Mouse (Mus musculus) hindbrain, postnatal 0 days (tissue): ENCODE data around the gene Ccdc163. TPM values are rescaled to one million over a fixed set of nuclear protein-coding genes. Genes with fewer than 3 reads are reported as not detected.

Experiments used
- ATAC-seq: fragments of 200-750 bp; cut with Nextera tagmentation; 2 replicates; pipeline ENCODE4 v1.8.0; 2017; ENCODE audit warnings: mild to moderate bottlenecking, moderate TSS enrichment, moderate library complexity
- DNase-seq: peaks from one replicate; pipeline ENCODE4 v3.0.0-alpha.2; 2015; ENCODE audit warnings: low spot score
- H3K27ac ChIP-seq: fragments of 300-500 bp; sonication (generic); 2 replicates; pipeline ENCODE4 v1.5.1; 2014; ENCODE audit warnings: mild to moderate bottlenecking
- H3K27me3 ChIP-seq: fragments of 300-500 bp; sonication (generic); 2 replicates; pipeline ENCODE4 v1.6.1; 2014; ENCODE audit warnings: low read length, mixed read lengths; ENCODE audit not compliant: insufficient read depth
- H3K36me3 ChIP-seq: fragments of 300-500 bp; sonication (generic); 2 replicates; pipeline ENCODE4 v1.6.1; 2014; ENCODE audit warnings: low read length, mixed read lengths; ENCODE audit not compliant: insufficient read depth
- H3K4me1 ChIP-seq: fragments of 300-500 bp; sonication (generic); 2 replicates; pipeline ENCODE4 v1.6.1; 2014; ENCODE audit warnings: antibody characterized with exemption, low read length, mixed read lengths; ENCODE audit not compliant: insufficient read depth
- H3K4me2 ChIP-seq: fragments of 300-500 bp; sonication (generic); 2 replicates; pipeline ENCODE4 v1.6.1; 2014; ENCODE audit warnings: low read depth, mild to moderate bottlenecking, low read length, moderate library complexity, mixed read lengths
- H3K4me3 ChIP-seq: fragments of 300-500 bp; sonication (generic); 2 replicates; pipeline ENCODE4 v1.5.1; 2014; ENCODE audit warnings: low read length
- H3K9ac ChIP-seq: fragments of 300-500 bp; sonication (generic); replicated peaks from 2 replicates; pipeline ENCODE4 v1.6.1; 2014; ENCODE audit warnings: mild to moderate bottlenecking, low read length, moderate library complexity, mixed read lengths
- H3K9me3 ChIP-seq: fragments of 300-500 bp; sonication (generic); 2 replicates; pipeline ENCODE4 v1.6.1; 2016; ENCODE audit warnings: low read length, mixed read lengths
- CTCF ChIP-seq: IDR thresholded peaks from 2 replicates; pipeline ENCODE4 v1.5.1; 2016; ENCODE audit warnings: antibody characterized with exemption, control low read depth, low read depth
- WGBS: fragments of 180-500 bp; shearing (Covaris S2); extraction: QIAGEN DNeasy Blood & Tissue Kit; methylation state at CpG from one replicate; pipeline ENCODE4 v1.1.7; 2014; 5-methylcytosine and 5-hydroxymethylcytosine counted together
- polyA plus RNA-seq: library from polyadenylated mRNA; unstranded; fragments of >200 nt; fragmentation: Nextera tagmentation; extraction: Ambion mirVana; gene quantifications from 2 replicates; pipeline ENCODE4 v1.2.1, GENCODE M21; 2015
- total RNA-seq: library from RNA; depleted of rRNA; stranded (reverse); fragments of >200 nt; gene quantifications from 2 replicates; pipeline ENCODE4 v1.2.3, GENCODE M21; 2014; rRNA removed

Gene Ccdc163
- total and polyA plus RNA-seq, 2 experiments from 2014 or later = 9.4 to 11.5 TPM

DNA sequence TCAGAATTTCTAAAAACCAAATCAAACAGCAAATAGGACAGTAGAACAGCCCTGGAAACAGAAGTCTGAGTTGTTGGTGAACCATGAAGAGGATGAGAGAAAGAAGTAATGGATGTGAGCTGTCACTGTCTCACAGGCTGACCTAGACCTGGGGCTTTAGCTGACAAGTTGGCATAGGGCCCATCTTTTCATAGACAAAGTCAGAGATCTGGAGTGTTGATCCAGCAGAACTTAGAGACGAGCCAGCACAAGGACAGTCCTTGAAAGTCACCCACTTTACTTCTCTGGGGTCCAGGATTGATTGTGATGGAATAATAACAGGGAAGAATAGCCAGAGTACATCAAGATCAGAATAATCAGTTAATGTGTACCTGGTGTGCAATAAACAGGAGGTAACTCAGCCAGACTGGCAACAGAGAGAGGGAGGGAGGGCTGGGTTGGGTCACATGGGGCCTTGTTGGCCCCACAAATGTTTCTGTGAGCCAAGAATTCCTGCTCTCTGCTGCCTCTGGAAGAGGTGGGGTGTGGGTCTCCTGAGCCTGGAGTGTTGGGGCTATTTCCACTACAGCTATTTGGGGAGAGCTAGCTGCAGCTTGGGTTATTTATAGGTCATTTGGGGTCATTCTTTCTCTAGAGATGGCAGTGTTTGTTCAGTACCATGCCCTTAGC lies 88.3 kb downstream of the Ccdc163 start:
- no peak for DNase-seq
- Histone ChIP-seq H3K27ac (no peak overlapping the region), H3K4me2 (no peak overlapping the region), H3K4me3 (no peak overlapping the region), H3K9ac (no peak overlapping the region), H3K36me3 (no peaks in the 10 kb centered on the region), H3K9me3 (no peaks in the 10 kb centered on the region), H3K4me1 (no peaks in the 10 kb centered on the region), H3K27me3 (no peaks in the 10 kb centered on the region)
- 43% methylated on average over 1 of the region's 1 CpGs for WGBS
- ATAC-seq = no peak
- no peak for TF ChIP-seq CTCF

DNA sequence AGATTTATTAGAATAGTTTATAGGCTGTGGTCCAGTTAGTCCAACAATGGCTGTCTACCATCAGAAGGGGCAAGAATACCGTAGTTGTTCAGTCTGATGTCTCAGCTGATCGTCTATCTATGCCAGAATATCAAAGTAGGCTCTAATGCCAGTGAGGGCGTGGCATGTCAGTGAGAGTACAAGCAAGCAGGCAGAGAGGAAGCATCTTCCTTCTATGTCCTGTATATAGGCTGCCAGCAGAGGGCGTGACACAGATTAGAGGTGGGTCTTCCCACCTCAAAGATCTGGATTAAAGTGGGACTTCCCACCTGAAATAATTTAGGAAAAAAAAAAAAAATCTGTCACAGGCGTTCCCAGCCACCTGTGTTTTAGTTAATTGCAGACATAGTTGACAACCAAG lies 91.6 kb downstream of the Ccdc163 start:
- no peaks in the 10 kb centered on the region for H3K4me1 ChIP-seq
- peaks cover 25% of the 10 kb centered on the region for H3K36me3 ChIP-seq
- no peaks in the 10 kb centered on the region for H3K27me3 ChIP-seq
- no peak overlapping the region for H3K4me2 ChIP-seq
- ATAC-seq (peak; percentile 43; the same call in 1 of the 2 replicates), DNase-seq (peak; percentile 28)
- H3K27ac ChIP-seq = no peak overlapping the region
- H3K9me3 ChIP-seq = no peaks in the 10 kb centered on the region
- no peak overlapping the region for H3K9ac ChIP-seq
- 40% methylated on average over 5 of the region's 5 CpGs for WGBS
- peak; percentile 58 for TF ChIP-seq CTCF
- no peak overlapping the region for H3K4me3 ChIP-seq

Other genes starting within 250 kb of the Ccdc163 start
- gene Mast2, start 244.3 kb upstream of the Ccdc163 start, total RNA-seq = 63.9 and 80.6 TPM in 2 replicates
- gene Mast2, start 244.3 kb upstream of the Ccdc163 start, polyA plus RNA-seq = 20.7 and 25.5 TPM in 2 replicates
- 3.8 and 4.6 TPM in 2 replicates for gene Ipp, start 201.0 kb upstream of the Ccdc163 start, total RNA-seq
- 11.1 and 12.1 TPM in 2 replicates for gene Ipp, start 201.0 kb upstream of the Ccdc163 start, polyA plus RNA-seq
- 9.4 and 14.4 TPM in 2 replicates for gene Tmem69, start 152.6 kb upstream of the Ccdc163 start, total RNA-seq
- 16.1 and 17.1 TPM in 2 replicates for gene Tmem69, start 152.6 kb upstream of the Ccdc163 start, polyA plus RNA-seq
- gene Gpbp1l1, start 150.9 kb upstream of the Ccdc163 start, total RNA-seq = 26.3 and 54.2 TPM in 2 replicates
- 14.2 and 14.7 TPM in 2 replicates for gene Gpbp1l1, start 150.9 kb upstream of the Ccdc163 start, polyA plus RNA-seq
- 1.1 and 3.7 TPM in 2 replicates for gene Ccdc17, start 111.9 kb upstream of the Ccdc163 start, total RNA-seq
- 4.2 and 5.8 TPM in 2 replicates for gene Ccdc17, start 111.9 kb upstream of the Ccdc163 start, polyA plus RNA-seq
- 40.5 and 53.2 TPM in 2 replicates for gene Nasp, start 80.6 kb upstream of the Ccdc163 start, total RNA-seq
- 73.9 and 78.7 TPM in 2 replicates for gene Nasp, start 80.6 kb upstream of the Ccdc163 start, polyA plus RNA-seq
- 523 and 571 TPM in 2 replicates for gene Akr1a1, start 56.8 kb upstream of the Ccdc163 start, total RNA-seq
- gene Akr1a1, start 56.8 kb upstream of the Ccdc163 start, polyA plus RNA-seq = 752 and 790 TPM in 2 replicates
- gene Prdx1, start 23.0 kb upstream of the Ccdc163 start, total RNA-seq = 119 and 136 TPM in 2 replicates
- gene Prdx1, start 23.0 kb upstream of the Ccdc163 start, polyA plus RNA-seq = 589 and 626 TPM in 2 replicates
- gene Mmachc, start 103 bp upstream of the Ccdc163 start, total RNA-seq = 20.5 and 20.6 TPM in 2 replicates
- gene Mmachc, start 103 bp upstream of the Ccdc163 start, polyA plus RNA-seq = 20.2 TPM in 2 replicates
- 2.1 and 2.8 TPM in 2 replicates for gene Tesk2, start 12.4 kb downstream of the Ccdc163 start, total RNA-seq
- gene Tesk2, start 12.4 kb downstream of the Ccdc163 start, polyA plus RNA-seq = 2.2 and 2.5 TPM in 2 replicates
- 40.0 and 43.2 TPM in 2 replicates for gene Toe1, start 99.1 kb downstream of the Ccdc163 start, total RNA-seq
- 21.4 and 22.7 TPM in 2 replicates for gene Toe1, start 99.1 kb downstream of the Ccdc163 start, polyA plus RNA-seq
- gene Mutyh, start 99.2 kb downstream of the Ccdc163 start, total RNA-seq = 4.8 and 12.5 TPM in 2 replicates
- 5.6 and 6.6 TPM in 2 replicates for gene Mutyh, start 99.2 kb downstream of the Ccdc163 start, polyA plus RNA-seq
- gene Hpdl, start 113.2 kb downstream of the Ccdc163 start, total RNA-seq = 4.1 and 4.9 TPM in 2 replicates
- gene Hpdl, start 113.2 kb downstream of the Ccdc163 start, polyA plus RNA-seq = 1.6 and 2.0 TPM in 2 replicates
- gene Zswim5, start 168.9 kb downstream of the Ccdc163 start, total RNA-seq = 21.3 and 25.8 TPM in 2 replicates
- 2.3 and 2.4 TPM in 2 replicates for gene Zswim5, start 168.9 kb downstream of the Ccdc163 start, polyA plus RNA-seq